Mouse (Mus musculus) layer of hippocampus, adult 2 months (tissue): ENCODE measurements around the gene D10Wsu102e. TPM values are rescaled to one million over a fixed set of nuclear protein-coding genes. Genes with fewer than 3 reads are reported as not detected.
"Not testable (repeated sequence)": the region's sequence is repeated elsewhere in the genome, so short reads cannot be mapped to it uniquely, and the experiment has no call there.

Source experiments
- DNase-seq, 2 experiments: peaks; one replicate each; pipeline ENCODE4 v3.0.0; 2022; ENCODE audit warnings: low spot score in 2 of 2
- H3K27ac ChIP-seq: fragments of 200-600 bp; 2 replicates; pipeline ENCODE4 v1.8.1; 2022
- H3K4me3 ChIP-seq: fragments of 200-600 bp; 2 replicates; pipeline ENCODE4 v1.8.1; 2022; ENCODE audit warnings: mild to moderate bottlenecking
- CTCF ChIP-seq: fragments of 200-600 bp; conservative IDR thresholded peaks from 2 replicates; pipeline ENCODE4 v1.8.1; 2022; ENCODE audit warnings: antibody characterized with exemption, mild to moderate bottlenecking, moderate library complexity
- total RNA-seq, 2 experiments: library from RNA; stranded (reverse); gene quantifications; 2 replicates each; pipeline ENCODE4 v1.2.3; 2021

D10Wsu102e gene
- total RNA-seq, 2 experiments from 2014 or later = 3.1 to 3.9 TPM

DNA sequence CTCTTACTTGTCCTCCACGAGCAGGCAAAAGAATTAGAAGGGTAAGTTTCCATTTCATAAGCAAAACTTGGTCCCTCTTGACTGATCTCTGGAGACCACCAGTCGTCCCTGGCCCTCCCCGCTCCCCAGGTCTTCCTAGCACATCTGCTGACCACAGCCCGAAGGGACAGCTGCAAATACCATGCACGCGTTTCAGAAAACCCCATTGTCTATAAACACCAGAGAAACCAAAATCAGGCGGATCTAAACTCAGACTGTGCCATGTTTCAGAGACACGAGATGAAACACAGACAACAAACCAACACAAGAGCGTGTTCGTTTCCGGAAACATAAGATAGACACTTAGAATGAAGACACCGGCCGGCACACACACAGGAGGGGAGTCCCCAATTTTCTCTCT lies 115.2 kb downstream of the D10Wsu102e start:
- no peak for DNase-seq
- Histone ChIP-seq H3K27ac (no peak overlapping the region), H3K4me3 (no peak overlapping the region)
- TF ChIP-seq CTCF = no peak

DNA sequence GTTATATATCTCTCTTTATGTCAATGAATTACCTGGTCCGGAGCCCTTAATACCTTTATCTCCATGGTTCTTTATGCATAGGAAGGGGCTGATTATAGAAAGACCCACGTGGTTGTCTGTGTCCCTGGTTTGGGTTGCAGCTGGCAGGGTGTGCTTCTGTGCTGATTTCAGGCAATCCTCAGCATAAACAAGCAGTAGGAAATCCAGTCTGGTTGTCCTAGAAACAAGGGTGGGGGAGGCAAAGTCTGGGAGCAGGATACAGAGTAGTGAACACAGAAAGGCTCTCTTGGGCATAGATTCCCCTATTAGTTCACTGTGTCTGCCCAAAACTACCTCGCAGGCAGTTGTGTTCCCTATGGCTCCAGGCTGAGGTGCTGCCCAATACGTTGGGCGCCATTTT lies 117.3 kb downstream of the D10Wsu102e start:
- DNase-seq = peak; percentile 15 to 31

DNA sequence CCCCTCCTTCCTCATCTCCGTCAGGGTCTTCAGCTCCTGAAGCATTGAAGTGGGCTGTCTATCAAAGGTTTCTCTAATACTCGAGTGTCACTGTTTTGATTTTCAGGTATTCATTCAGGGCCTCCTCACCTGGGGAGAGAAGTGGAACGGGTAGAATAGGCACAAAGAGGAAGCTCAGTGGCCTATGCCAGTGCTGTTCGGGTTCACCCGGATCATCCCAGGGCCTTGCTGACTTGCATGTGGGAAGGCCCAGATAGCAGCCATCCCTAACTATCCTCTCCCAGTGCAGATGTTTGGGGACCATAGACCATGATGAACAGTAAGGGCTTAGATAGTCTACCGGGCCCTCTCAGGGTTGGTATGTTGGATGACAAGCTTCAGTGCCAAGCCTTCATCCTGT lies 130.5 kb downstream of the D10Wsu102e start:
- no peak overlapping the region for H3K27ac ChIP-seq
- no peak for TF ChIP-seq CTCF
- DNase-seq = no peak
- no peak overlapping the region for H3K4me3 ChIP-seq

More for the DNA sequence above, 117.3 kb downstream of the D10Wsu102e start:
- Histone ChIP-seq H3K27ac (no peak overlapping the region), H3K4me3 (no peak overlapping the region)
- TF ChIP-seq CTCF = no peak

DNA sequence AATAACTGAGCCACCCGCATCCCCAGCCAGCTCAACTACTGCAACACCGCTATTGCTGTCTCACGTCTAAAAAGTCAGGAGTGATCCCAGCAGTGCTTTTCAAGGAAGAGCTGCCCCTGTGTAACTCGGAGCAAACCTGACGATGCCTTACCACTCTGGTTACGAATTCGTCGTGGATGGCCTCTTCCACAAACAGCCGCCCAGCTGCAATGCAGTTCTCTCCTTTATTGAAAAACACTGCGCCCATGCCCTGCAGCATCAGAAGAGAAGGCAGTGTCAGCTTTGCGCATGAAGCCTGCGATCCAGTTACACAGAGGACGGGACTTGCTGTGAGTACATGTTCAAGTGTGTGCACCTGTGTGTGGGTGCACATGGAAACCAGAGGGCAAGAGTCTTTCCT lies 137.3 kb downstream of the D10Wsu102e start:
- H3K27ac ChIP-seq = no peak overlapping the region
- no peak overlapping the region for H3K4me3 ChIP-seq
- no peak for TF ChIP-seq CTCF
- no peak for DNase-seq

DNA sequence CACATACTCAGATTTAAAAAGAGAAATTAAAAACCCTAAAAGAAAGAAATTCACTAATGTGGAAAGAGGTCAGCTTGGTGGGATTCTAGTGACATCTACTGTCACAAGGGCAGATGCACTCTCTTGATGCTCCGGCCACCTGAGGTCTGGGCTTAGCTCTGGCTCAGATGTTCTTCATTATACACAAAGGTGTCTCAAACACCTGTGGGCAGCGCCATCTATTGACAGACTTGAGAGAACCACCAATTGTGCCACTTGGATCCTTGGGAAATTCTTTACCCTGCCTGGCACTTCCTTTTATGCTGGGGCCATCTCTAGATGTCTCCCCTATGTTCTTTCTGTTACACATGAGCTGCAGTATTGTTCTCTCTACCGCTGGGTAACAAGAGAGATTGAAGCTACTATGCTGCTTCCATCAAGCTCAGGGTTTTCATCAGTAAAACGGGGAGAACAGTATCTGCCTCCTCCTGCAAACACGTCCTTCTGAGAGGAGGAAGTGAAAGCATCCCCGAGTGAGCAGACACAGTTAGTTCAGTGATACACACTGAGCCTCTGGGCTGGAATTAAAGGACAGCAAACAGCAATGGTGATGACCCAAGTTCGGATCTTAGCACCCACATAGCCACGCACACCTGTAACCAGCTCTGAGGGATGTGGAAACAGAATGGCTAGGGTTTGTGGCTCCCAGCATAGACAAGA lies 149.1 kb downstream of the D10Wsu102e start:
- Histone ChIP-seq H3K4me3 (no peak overlapping the region), H3K27ac (no peak overlapping the region)
- no peak for DNase-seq
- TF ChIP-seq CTCF = peak; percentile 65

DNA sequence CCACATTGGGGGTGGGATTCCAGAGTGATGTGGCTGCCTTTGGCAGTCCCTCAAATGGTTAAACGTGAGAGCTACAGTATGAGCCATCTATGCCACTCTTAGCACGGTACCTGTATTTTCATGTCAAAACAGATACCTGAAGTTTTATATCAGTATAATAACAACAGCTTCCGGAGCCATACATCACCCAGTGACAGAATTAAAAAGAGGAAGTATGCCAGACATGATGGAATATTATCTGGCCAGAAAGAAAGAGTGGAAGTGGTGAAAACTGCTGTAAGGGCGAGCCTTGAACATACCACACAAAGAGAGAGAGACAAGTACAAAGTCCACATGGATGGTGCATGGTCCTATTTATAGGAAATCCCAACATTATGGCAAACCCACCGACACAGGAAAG lies 151.3 kb downstream of the D10Wsu102e start:
- H3K4me3 ChIP-seq = no peak overlapping the region
- H3K27ac ChIP-seq = no peak overlapping the region
- DNase-seq = no peak
- no peak for TF ChIP-seq CTCF

DNA sequence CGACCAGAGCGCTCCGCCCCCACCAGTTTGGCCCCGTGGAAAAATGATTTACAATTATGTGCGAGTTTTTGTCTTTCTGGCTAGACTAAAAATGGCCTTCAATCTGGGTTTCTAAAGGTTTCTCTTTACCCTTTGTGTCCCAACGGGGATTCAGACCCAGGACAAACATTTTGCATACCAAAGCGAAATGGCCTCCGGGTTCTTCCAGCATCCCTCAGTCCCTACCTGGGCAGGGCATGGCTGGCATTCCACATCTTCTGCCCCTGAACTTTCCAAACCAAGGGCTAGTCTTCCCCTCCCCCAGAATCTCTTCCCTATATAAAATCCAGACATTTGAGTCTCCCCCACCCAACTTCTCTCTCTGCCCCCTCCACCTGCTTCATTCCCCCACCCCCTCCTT lies 153.7 kb downstream of the D10Wsu102e start:
- TF ChIP-seq CTCF = no peak
- Histone ChIP-seq H3K27ac (no peak overlapping the region), H3K4me3 (no peak overlapping the region)
- DNase-seq = no peak

DNA sequence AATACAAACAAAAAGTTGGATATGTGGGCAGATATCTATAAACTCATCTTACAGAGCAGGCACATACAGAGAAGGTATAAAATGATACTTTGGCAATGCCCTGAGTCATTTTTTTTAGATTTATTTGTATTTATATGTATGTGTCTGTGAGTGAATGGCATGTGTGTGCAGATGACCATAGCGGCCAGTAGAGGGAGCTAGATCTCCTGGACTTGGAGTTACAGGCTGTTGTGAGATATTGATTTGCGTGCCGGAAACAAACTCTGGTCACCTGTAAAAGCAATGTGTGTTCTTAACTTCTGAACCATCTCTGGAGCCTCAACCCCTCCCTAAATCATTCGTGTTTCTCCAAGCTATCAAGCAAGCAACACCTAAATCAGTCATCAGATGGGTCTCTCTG lies 161.0 kb downstream of the D10Wsu102e start:
- Histone ChIP-seq H3K4me3 (no peak overlapping the region), H3K27ac (no peak overlapping the region)
- peak; percentile 62 for TF ChIP-seq CTCF
- DNase-seq = no peak

DNA sequence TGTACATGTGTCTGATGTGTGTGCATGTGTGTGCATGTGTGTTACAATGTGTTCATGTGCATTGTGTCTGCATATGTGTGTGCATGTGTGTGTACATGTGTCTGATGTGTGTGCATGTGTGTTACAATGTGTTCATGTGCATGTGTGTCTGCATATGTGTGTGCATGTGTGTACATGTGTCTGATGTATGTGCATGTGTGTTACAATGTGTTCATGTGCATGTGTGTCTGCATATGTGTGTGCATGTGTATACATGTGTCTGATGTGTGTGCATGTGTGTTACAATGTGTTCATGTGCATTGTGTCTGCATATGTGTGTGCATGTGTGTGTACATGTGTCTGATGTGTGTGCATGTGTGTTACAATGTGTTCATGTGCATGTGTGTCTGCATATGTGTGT lies 164.2 kb downstream of the D10Wsu102e start:
- H3K27ac ChIP-seq, DNase-seq, H3K4me3 ChIP-seq: not testable (repeated sequence)

DNA sequence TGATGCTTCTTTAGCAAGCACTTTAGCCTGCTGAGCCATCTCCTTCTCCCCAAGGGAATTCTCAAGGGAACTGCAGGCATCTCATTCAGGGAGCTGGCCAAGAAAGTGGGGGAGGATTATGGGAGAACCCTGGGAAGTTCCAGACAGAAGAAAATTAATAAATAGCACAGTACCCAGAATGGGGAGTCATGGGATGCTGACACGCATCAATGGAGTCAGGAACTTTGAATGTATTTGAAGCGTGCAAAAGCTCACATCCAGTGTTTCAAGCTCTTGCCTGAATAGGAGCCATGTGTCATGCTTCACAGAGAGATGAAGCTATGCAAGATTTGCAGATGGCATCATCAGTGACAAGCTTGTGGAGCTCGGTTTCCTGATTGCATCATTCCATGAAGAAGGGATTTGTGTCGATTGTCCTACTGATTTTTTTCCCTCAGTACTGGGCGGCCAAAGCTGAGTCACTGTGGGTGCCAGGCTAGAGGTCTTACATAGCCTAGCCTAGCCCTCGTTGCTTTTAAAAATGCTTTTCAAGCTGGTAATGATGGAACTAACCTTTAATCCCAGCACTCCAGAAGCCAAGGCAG lies 170.5 kb downstream of the D10Wsu102e start:
- TF ChIP-seq CTCF = no peak
- no peak overlapping the region for H3K27ac ChIP-seq
- DNase-seq = no peak
- no peak overlapping the region for H3K4me3 ChIP-seq

DNA sequence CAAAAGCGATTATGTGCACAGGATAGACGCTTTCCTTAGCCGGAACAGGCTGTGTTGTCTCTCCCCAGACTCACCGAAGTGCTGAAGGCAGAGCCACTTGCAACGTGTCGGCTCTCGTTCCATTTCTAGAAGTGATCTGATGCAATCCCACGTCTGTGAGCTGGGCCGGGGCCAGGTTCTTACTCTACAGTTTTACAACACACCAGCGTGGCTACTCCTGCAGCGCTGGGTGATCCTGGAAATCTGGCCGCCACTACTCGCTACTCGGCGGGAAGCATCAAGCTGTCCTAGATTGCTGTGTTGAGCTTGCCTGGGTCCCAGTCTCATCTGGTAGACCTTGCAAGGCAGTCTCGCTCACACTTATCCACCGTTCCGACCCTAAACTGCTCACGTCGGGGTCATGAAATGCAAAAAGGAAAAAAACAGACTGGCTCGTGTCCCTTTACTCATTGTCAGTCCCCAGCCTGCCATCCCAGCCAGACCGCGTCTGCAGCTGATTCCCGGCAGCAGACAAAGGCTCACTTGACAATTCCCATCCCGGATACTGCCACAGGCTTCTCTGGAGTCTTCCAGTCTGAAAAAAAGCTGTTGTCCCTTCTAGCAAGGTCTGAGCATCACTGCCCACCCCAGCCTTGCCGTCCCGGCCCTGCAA lies 173.4 kb downstream of the D10Wsu102e start:
- Histone ChIP-seq H3K4me3 (peak overlapping the region; percentile 61), H3K27ac (0 out of 2 replicates have a peak overlapping the region, but pooled peaks have one; percentile 19)
- TF ChIP-seq CTCF = no peak
- peak; percentile 26 to 30 for DNase-seq

DNA sequence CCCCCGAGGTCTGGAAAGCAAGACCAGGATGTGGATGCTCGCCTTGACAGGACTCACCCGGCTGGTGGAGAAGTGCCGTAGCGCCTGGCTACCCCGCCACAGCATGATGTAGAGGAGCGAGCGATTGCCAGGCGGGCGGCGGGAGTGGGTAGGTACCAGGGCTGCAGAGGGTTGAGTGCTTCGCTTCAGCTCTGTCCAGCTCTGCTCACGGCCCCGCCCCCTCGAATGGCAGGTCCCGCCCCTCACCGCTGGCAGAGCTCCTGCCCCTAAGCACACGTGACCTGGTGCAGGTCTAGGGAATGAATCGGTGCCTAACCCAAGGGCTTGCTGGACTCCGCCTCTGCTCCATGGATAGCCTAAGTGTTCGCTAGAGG lies 173.9 kb downstream of the D10Wsu102e start, which contains the start of gene Aldh1l2:
Aldh1l2 (minus strand) TSS at position 231 of the 374 bp plus-strand sequence.
- H3K27ac ChIP-seq = 0 out of 2 replicates have a peak within 1 kb of the TSS, but pooled peaks have one; percentile 19
- peak; percentile 28 to 29 for DNase-seq

DNA sequence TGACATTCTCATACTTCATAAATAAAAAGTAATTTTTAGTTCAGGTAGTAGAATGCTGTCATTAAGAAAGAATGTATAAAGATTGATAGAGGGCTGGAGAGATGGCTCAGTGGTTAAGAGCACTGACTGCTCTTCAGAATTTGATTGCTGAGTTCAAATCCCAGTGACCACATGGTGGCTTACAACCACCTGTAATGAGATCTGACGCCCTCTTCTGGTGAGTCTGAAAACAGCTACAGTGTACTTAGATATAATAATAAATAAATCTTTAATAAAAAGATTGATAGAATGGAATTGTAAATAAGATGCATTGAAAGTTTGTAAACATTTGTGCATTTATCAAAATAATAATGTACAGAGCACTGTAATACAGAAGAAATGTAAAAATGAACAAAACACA lies 176.4 kb downstream of the D10Wsu102e start:
- TF ChIP-seq CTCF = peak; percentile 65
- Histone ChIP-seq H3K27ac (no peak overlapping the region), H3K4me3 (no peak overlapping the region)
- DNase-seq = no peak

More for the DNA sequence above, 173.9 kb downstream of the D10Wsu102e start, which contains the start of gene Aldh1l2:
- TF ChIP-seq CTCF = no peak
- peak within 1 kb of the TSS; percentile 61 for H3K4me3 ChIP-seq

Other genes with a start within 250 kb of the D10Wsu102e start
- gene Slc41a2, start 22.3 kb upstream of the D10Wsu102e start, total RNA-seq = 10 to 100 TPM; 21.6 to 23.2 TPM
- gene Aldh1l2, start 173.9 kb downstream of the D10Wsu102e start, total RNA-seq = 1 to 10 TPM; 2.0 to 2.2 TPM
- gene Washc4, start 183.5 kb downstream of the D10Wsu102e start, total RNA-seq = 10 to 100 TPM; 28.3 to 28.9 TPM